Mouse (Mus musculus): ENCODE data around the gene Smad3.

GRCm38 (mm10) chr9:63649841-63650545, 107.8 kb downstream of the Smad3 start:
- TF ChIP-seq TCF12 (IDR thresholded peaks at IDR 0.05; ENCODE audit: insufficient read depth, poor library complexity, severe bottlenecking) (peak; percentile 62), POLR2A (IDR thresholded peaks at IDR 0.05; ENCODE audit: insufficient read length, low read depth) (no peak), MAX (IDR thresholded peaks at IDR 0.05; ENCODE audit: low read depth) (no peak), USF1 (IDR thresholded peaks at IDR 0.05; ENCODE audit: low read depth) (no peak), E2F4 (IDR thresholded peaks at IDR 0.05; ENCODE audit: insufficient read depth) (no peak), POLR2AphosphoS2 (IDR thresholded peaks at IDR 0.05; ENCODE audit: insufficient read length, low read depth) (no peak), CEBPB (IDR thresholded peaks at IDR 0.05; ENCODE audit: insufficient read depth, poor library complexity, severe bottlenecking) (no peak), MYOG (IDR thresholded peaks at IDR 0.05; ENCODE audit: control insufficient read depth in 1 of 3, insufficient read depth in 1 of 3, insufficient read length in 2 of 3, low read depth in 2 of 3) (peak in 2 of 3 experiments; percentile 19 to 66)
